Mouse (Mus musculus) lung, postnatal 0 days (tissue): ENCODE data around the gene Dnm3.

ENCODE experiments used
- CTCF ChIP-seq: IDR thresholded peaks from 2 replicates; pipeline ENCODE4 v1.5.1; 2016; ENCODE audit warnings: antibody characterized with exemption, mild to moderate bottlenecking
- EP300 ChIP-seq: IDR thresholded peaks from 2 replicates; pipeline ENCODE4 v1.6.1; 2016; ENCODE audit warnings: antibody characterized with exemption, mild to moderate bottlenecking, control low read depth

DNA sequence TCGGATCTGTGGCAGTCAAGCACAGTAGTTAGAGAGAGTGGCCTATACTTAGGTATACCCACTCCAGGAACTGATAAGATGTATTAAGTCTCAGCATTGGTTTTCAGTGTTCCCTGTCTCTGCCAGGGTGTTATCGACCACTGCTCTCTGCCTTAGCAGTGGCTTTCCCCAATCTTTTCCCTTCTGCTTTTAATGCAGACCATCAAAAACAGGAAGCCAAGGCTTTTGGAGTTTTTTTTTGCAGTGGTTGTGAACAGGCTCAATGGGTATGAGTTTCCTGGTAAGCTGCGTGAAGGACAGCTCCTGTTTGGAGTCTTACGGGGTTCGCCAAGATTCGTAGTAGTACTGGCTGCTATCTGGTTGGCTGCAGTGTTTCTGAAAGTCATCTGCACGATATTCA lies 485.4 kb downstream of the Dnm3 start:
- TF ChIP-seq CTCF (no peak), EP300 (no peak)
